Mouse (Mus musculus) layer of hippocampus, adult 8-10 months (tissue): ENCODE results near the gene Lgr5. TPM values are rescaled to one million over a fixed set of nuclear protein-coding genes. Genes with fewer than 3 reads are reported as not detected.

Experiments used
- DNase-seq, 2 experiments: peaks; one replicate each; pipeline ENCODE4 v3.0.0; 2022; ENCODE audit warnings: low spot score in 2 of 2
- total RNA-seq, 4 experiments: library from RNA; stranded (reverse); gene quantifications; 2 replicates each; pipeline ENCODE4 v1.2.4; 2022

Gene Lgr5
- total RNA-seq, 4 experiments from 2014 or later, result 1.9 to 2.3 (median 1.9) TPM

DNA sequence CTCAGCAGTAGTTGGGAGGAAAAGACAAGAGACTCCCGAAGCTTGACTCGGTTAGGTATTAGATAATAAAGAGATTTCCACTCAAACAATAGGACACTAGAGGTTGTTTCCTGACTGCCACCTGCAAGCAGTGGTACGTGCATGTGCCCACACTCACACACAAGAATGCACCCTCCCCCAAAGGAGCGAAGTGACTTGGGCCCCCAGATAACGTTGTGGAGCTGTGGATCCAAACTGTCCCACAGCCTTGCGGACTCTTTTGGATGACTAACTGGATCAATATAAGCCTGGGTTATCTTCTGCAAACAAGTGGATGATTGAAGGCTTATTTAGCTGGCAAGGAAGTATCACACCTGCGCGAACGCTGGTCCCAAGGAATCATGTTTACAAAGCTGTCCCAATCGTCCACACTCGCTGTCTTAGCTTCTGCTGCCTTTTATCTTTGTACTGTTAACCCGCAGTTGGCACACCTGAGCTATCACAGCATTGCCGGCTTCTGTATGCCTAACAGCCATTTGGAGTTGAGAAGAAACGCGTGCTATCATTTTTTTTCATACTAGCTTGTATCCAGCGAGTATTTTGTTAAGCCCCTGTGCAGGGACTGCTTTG, 81.8 kb downstream of the Lgr5 start:
- DNase-seq, result no peak

DNA sequence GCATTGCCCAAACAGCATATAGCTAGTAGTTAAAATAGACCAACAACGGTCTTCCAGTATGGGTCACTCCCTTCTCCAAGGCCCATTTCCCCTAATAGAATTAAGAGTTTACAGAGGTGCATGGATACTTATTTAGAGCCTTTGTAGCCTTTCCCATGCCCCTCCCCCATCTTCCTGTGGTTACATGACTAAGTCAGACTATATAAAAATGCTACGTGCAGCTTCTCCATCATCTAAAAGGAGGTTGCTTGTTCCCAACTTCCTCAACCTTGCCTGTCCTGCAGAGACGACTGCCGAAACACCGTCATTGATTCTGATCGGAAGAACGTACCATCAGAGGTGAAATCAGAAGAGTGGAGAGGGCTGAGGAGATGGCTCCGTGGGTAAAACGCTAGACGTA, 82.4 kb downstream of the Lgr5 start:
- no peak for DNase-seq

DNA sequence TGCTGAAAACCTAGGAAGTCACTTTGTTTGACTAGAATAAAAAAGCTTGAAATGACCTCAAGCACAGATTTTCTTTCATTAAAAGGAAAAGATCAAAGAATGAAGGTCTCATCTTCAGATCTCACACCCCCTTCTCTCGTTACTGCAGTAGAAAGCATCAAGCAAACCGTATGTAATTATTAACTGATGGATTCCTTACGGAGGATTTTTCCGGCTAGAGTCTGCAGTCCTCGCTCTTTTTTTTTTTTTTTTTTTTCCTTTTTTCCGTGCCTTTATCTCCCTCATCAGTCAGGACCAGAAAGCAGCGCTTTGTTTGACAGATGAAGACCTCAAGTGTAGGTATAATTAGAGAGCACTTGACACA, 93.8 kb downstream of the Lgr5 start:
- no peak for DNase-seq

DNA sequence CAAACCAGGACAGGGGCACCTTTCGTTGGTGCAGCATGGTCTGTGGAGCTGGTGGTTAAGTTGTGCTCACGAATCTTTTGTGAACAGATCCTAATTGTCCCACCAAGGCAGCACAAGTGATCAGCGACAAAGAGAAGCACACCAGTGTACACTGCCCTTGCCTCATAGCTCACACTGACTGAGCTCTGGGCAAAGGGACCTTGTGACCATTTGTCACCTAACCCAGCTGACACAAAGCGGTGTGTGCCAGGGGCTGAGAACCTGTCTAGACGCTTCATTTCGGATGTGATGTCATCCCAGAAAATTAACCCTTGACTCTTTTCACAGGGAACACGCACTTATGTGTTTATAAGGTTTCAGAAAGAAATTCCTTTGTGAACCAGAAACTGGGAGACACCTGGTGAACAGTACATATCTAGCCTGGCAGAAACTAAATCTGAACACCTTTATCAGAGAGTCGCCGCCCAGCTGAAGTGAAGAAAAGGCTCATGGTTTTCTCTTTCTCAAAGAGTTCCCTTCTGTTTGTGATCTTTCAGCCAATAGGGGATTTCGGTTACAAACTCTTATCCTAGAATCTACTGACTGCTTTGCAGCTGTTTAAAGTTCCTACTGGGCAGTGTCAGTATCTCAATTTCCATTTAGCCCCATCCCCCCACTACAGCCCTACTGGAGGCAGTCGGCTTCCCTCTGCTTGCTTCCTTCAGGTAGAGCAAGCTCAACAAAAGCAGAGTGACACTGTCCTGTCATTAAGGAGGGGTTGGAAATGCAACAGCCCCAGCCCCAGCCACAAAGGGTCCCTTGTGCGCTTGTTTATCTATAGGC, 94.4 kb downstream of the Lgr5 start:
- DNase-seq, result no peak

DNA sequence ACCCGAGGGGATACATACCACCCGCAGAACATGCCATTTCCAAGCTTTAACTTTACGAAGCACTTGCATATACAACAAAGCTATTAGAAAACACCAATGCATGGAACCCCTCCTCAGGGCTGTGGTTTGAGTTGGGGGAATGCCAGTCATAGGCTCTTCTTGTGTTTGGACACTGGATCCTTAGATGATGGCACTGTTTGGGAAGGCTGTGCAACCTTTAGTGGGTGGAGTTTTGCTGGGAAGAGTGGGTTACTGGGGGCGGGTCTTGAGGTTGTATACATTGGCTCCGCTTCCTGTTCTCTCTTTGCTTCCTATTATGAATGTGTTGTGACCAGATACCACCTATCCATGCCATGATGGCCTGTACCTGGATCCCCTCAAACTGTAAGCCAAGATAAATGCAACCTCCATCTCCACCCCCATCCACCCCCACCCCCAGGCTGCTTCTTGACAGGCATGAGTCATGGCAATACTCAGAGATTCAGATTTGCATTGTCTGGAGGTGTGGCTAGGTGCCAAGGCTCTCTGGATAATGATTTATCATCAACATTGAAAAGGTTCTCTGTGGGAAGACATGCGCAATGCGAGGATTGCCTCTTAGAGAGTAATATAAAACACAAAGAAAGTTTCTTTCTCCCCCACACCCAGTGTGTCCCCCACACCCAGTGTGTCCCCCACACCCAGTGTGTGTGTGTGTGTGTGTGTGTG, 95.6 kb downstream of the Lgr5 start:
- no peak for DNase-seq

DNA sequence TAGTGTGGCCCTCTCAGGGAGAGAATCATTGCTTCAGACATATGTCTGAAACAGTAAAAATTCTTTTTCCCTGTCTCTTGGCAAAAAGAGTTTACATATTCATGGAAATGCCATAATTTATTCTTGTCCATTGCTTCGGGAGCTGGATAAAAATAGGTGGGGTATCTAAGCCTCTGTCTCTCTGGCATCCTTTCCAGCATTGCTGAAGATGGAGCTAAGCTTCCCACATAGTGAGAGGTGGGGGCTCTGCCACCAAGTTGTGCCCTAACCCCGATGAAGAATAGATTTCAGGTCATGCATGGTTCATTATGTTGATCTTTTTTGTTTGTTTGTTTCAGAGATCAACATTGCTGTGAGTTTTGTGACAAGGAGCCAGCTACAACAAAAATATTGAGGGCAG, 102.0 kb downstream of the Lgr5 start:
- DNase-seq, result no peak

DNA sequence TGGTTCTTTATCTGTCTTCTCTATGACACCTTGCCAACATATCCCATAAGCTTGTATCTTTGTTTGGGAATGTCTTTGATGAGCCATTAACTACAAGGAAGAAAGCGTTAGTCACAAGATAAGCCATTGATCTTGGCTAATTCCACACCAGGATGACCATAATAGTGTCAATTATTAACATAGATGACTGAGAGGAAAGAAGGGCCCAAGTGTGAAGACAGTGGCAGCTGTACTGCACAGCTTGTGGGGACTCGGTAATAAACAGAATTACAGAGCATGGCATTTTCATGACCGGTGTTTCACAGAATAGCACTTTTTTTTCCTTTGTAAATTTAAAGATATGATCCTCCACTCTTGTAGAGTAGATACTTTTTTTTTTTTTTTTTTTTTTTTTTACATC, 102.9 kb downstream of the Lgr5 start:
- no peak for DNase-seq

DNA sequence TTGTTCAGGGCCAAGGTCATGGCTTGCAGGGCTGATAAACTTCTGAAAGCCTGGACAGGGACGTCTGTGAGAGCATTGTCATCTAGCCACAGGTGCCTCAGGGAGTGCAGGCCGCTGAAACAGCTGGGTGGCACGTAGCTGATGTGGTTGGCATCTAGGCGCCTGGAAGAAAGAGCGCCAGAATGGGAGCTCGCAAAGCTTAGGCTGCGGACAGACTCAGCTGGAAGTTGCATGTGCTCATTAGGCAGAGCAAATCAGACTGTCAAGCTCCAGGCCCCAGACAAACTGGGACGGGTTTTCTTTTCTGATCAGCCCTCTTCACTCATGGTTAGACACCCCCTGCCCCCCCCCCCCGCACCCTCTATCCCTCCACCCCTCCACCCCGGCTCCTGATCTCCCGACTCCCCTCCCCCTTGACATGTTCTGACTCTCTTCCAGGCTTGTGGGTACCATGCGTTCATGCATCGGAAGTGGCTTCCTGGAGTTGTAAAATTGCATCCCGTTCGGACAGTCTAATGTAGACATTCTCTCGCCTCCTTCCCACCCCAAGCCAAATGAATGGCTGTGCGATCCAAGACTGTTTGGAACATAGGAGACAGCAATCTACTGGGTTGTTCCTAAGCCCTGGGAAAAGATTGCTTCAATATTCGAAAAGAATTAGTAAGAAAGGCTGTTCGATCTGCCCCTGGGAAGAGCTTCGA, 109.0 kb downstream of the Lgr5 start:
- DNase-seq, result no peak

DNA sequence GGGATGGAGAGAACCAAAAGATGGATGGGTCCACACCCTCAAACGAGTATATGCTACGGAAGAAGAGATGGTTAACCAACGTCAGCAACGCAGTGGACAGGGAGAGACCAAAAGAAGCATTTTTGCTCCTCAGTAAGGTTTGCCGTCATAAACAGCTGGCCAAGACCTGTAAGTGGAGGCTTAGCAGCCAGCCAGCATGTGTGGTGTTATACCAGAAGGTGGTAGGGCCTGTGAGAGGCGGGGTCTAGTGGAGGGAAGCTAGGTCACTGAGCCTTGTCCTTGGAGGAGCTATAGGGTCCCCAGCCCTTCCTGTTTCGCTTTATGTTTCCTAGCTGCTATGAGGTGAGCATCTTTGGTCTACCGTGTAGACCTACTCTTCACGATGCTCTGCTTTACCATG, 111.1 kb downstream of the Lgr5 start:
- no peak for DNase-seq

DNA sequence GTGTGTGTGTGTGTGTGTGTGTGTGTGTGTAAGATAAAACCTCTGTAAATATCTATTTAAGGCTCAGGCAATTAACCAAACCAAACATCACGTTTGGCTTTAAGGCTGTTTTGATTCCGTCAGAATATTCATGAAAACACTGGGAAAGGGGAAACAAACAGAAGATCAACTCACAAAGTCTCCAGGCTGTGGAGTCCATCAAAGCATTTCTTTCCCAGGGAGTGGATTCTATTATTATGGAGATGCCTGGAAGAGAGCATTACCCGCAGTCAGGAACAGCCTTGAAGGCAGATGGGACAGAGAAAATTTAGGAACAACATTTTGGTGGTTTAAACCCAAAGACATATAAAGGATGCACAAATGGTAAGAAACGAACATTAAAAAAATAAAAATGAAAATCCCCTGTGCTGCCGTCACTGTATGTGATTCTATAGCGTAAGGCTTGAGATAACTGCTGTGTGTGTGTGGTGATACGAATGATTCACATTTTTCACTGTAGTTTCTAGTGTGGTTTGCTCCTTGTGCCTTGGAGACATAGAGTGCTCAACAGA, 112.5 kb downstream of the Lgr5 start:
- DNase-seq, result no peak

DNA sequence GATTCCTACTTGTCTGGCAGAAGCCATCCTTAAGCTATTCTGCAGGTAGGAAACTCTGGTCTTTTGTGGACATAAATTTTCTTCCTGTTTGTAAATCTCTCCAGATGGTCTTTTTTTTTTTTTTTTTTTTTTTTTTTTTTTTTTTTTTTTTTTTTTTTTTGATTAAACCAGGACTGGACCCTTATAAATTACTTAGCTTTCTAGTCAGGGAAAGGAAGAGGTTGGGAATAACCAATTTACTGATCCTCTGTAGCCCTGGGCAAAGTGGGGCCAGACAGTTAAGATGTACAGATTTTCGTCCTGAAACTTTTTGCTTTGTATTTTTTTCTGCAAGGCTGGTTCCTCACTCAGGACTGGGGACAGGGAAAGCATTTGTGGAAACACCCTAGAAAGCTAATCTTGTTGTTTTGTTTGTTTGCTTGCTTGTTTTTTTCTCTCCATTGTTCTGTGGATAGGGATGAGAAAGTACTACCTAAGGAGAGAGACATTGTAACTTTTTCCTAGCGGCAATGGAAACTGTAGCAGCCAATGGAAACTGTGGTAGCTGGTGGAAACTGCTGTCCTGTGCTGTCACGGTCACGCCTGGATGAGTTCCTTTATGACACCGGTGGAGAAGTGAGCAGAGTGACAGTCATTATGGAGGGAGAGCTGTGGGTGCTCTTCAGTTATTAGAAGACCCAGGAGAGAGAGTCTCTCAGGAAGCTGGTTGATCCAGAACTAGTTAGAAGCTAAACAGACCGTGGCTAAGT, 114.2 kb downstream of the Lgr5 start:
- DNase-seq, result no peak

DNA sequence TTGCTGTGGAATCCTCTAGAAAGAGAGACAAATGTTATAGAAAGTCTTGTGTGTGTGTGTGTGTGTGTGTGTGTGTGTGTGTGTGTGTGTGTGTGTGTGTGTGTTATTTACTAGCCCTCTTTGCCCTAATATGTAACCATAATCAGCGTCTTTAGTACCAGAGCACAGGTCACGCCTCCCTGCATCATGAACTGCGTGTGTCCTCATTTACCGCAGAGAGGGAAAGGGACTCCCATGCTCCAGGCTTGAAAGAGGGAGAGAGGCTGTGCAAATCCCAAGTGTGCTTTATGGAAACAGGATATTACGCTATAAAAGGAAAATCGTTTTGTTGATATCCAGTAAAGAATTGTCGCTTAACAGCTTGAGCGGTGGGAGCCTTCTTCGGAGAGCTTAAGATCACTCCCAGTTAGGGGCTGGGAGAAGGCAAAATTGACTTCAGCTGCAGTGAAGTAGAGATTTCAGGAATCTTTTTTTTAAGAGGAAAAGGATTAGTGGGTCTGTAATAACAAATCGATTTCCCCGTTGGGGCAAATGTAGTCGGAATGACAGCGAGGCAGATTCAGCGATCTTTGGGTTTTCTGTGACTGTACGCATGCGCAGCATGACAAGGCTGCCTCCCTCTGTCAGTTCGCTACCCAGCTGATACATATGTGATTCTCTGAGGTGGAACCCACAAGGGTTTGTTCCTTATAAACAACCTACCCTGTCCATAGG, 116.8 kb downstream of the Lgr5 start:
- no peak for DNase-seq

DNA sequence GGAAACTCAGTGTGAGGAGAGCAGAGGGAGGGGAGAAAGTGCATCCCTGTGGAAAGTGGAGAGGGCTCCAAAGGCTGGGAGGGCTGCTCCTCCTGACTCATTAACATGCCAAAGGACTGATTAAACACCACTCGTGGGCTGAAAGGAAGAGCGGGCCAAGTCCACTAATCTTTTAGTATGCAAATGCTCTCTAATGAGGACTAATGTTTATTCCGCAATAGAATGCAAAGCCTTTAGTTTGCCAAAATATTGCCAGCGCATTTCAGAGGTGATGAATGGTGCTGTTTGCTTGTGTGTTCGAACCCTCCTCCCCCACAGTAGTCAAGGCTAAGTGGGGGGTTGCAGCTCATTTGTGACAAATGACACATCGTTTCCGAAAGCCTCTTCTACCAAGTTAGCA, 118.5 kb downstream of the Lgr5 start:
- no peak for DNase-seq

DNA sequence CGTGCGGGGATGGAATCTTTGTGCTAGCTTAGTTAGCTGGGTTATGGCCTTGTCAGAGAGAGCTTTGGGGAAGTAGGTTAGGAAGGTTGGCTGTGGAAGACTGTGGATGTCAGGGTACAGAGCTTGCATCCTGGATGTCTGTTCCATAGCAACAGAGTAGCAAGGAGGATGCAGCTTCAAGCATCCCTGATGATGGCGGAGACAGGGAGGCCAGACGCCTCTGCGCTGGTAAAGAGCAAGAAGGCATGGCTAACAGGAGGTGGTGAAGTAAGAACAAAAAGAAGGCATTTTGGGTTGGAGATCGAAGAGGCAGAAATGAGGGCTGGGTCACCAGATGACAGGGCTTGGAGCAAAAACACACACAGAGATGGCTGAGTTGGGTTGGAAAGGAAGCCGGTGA, 118.9 kb downstream of the Lgr5 start:
- no peak for DNase-seq

DNA sequence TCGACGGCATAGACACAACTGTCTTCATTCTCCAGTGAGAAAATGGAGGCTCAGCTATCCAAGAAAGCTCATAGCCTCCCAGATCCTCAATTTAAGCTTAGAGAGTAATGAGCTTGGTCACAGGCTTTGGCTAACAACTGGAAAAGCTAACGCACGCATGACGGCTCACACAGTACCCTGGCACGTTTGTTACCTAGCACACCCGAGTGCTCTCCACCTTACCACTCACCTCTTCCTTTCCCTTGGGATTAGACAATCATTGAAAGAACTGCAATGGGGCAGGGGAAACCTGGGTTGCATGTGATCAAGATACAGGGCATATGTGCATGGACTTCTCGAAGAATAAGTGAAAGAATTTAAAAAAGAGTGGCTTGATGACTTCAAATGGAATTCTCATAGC, 119.6 kb downstream of the Lgr5 start:
- DNase-seq, result no peak

DNA sequence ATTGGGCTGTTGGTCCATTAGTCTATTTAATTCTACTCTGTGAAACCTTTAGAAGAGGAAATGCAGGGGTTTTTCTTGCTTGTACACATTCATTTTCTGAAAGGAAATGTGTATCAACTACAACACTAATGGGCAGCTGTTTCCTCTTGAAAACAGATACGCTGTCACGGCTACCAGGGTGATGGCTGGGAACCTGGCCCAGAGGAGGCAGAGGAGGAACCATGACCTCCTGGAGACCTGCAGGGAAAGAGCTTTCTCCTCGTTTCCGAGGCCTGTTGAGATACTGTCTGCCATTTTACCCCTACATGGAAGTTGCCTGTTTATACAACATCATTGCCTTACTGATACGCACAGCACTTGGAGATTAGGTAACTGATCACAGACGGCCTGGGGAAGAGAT, 121.8 kb downstream of the Lgr5 start:
- DNase-seq, result no peak

DNA sequence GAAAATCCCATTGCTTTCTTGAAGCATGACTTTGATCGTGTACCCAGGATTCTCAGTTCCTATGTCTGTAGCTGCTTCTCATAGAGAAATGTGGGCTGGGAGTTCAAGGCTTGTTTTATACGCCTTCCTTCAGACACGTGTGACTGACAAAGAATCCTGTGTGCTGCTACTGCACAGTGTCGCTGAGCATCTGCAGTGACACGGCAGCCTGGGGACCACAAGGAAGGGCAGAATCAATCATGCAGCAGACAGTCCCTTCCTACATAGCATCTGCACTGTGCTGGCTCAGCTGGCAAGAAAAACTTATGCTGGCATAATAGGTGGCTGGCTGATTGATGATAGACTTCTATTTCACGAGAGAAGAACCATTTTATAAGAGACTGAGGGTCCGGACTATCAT, 122.5 kb downstream of the Lgr5 start:
- no peak for DNase-seq

DNA sequence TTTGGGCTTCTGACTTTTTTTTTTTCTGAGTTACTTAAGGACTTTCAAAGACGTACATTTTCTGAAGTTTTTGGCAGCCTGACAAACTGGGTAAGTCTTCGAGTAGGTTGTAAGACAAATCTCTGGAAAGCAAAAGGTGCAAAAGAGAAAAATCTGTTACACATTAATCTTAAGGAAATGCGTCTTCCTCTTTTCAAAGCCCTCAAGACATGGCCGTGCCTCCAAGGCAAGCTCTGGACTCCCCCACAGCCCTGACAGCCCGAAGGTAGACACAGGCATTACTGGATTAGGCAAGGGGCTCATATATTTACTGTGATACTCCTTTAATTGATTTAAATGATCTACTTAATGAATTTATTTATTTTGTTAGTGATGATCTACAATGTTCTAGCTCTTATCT, 124.9 kb downstream of the Lgr5 start:
- DNase-seq, result no peak

DNA sequence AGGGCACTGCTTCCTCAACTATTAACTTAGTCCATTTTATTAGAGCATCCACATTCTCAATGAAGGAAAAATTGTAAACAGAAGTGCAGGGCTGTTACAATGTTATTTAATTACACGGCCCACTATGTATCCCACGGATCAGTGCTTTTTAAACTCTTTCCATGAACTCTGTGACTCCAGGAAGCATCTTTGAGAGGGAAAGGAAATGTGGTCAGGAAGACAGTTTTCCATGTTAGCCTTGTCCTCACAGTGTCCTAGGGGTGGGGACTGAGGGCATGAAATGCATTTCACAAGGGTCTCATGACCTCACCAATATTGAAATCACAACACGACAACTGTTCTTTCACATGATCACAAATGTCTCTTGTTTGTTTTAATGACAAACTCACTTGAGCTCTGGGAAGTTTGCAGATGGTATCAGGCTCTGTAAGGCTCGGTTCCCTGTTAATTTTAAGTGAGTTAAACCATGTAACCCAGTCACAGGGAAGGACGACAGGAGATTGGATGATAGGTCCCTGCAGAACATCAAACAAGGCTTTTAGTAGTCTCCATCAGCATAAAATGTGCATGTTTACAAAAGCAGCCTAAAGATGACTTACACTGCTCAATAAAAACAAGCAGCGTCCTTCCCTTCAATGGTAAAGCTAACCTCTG, 130.1 kb downstream of the Lgr5 start:
- no peak for DNase-seq

DNA sequence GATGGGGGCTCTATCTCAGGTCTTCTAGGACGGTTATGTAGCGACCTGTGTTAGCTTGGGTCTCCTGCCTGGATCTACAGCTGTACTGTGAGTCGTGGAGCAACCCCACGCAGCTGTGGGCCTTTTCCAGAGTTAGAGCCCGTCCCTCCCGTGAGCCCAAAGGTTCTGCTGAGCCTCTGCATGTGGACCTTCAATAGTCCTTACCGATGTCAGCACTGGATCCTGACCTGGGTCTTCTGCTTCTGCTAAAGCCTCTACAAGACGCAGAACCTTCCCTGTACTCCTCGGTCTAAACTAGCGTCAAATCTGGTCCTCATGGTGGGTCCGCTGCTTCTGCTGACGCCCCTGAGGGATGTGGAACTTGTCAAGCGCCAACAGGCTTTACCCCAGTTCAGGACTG, 139.0 kb downstream of the Lgr5 start:
- no peak for DNase-seq
